Mouse (Mus musculus) G1E (cell line): ENCODE results near the gene Alx1. TPM values are rescaled to one million over a fixed set of nuclear protein-coding genes. Genes with fewer than 3 reads are reported as not detected.

Experiments
- ATAC-seq: 2 replicates; pipeline ENCODE4 v1.8.0; 2016; ENCODE audit warnings: mild to moderate bottlenecking; ENCODE audit not compliant: insufficient number of reproducible peaks, poor library complexity, low FRiP score, severe bottlenecking; ENCODE audit errors: extremely low read depth
- DNase-seq: peaks from one replicate; pipeline ENCODE4 v3.0.0; 2012; ENCODE audit warnings: low spot score
- H3K27me3 ChIP-seq: 2 replicates; pipeline ENCODE4 v1.6.1; 2012; ENCODE audit warnings: mild to moderate bottlenecking, low read length, inconsistent platforms; ENCODE audit not compliant: insufficient read depth
- H3K36me3 ChIP-seq: replicated peaks from 2 replicates; pipeline ENCODE3; 2012; ENCODE audit warnings: mild to moderate bottlenecking, inconsistent platforms
- H3K4me1 ChIP-seq: 2 replicates; pipeline ENCODE4 v1.6.1; 2012; ENCODE audit warnings: low read depth, low read length, inconsistent platforms, mixed read lengths; ENCODE audit not compliant: insufficient read depth
- H3K4me3 ChIP-seq: 2 replicates; pipeline ENCODE4 v1.5.1; 2012; ENCODE audit warnings: low read depth, mild to moderate bottlenecking, inconsistent platforms, low read length, moderate library complexity, mixed read lengths
- H3K9me3 ChIP-seq: replicated peaks from 2 replicates; pipeline ENCODE4 v1.6.1; 2012; ENCODE audit warnings: inconsistent platforms
- CTCF ChIP-seq: IDR thresholded peaks from 2 replicates; pipeline ENCODE4 v1.5.1; 2012; ENCODE audit warnings: low read depth, low read length, inconsistent platforms, mixed read lengths
- GATA1 ChIP-seq: IDR thresholded peaks from 2 replicates; pipeline ENCODE4 v1.6.1; 2012; ENCODE audit warnings: borderline replicate concordance, low read length, inconsistent platforms, mixed read lengths
- GATA2 ChIP-seq: IDR thresholded peaks from 2 replicates; pipeline ENCODE4 v1.6.1; 2012; ENCODE audit warnings: low read depth, low read length, inconsistent platforms, borderline replicate concordance
- POLR2AphosphoS5 ChIP-seq: IDR thresholded peaks from 2 replicates; pipeline ENCODE4 v1.6.1; 2012; ENCODE audit warnings: low read depth, low read length, inconsistent platforms; ENCODE audit not compliant: insufficient replicate concordance
- TAL1 ChIP-seq: conservative IDR thresholded peaks from 2 replicates; pipeline ENCODE4 v1.6.1; 2012; ENCODE audit warnings: low read depth, low read length, inconsistent platforms, mixed read lengths
- polyA plus RNA-seq: library from polyadenylated mRNA; stranded (reverse); fragments of >175 nt; gene quantifications from 2 replicates; pipeline ENCODE4 v1.2.3, GENCODE M21; 2012
- total RNA-seq, 2 experiments: library from RNA; stranded (forward) in 1 of 2; stranded (reverse) in 1 of 2; fragments of 200-1000 nt in 1 of 2; fragments of >200 nt in 1 of 2; fragmentation: Nextera tagmentation in 1 of 2; gene quantifications; 2 replicates each; pipeline ENCODE4 v1.2.3; 2014 to 2017

Gene Alx1
- total RNA-seq (2014; fragmentation: Nextera tagmentation) (not detected in 2 replicates), total RNA-seq (2017) (0.06 and 0.11 TPM in 2 replicates), polyA plus RNA-seq (not detected in 2 replicates)

DNA sequence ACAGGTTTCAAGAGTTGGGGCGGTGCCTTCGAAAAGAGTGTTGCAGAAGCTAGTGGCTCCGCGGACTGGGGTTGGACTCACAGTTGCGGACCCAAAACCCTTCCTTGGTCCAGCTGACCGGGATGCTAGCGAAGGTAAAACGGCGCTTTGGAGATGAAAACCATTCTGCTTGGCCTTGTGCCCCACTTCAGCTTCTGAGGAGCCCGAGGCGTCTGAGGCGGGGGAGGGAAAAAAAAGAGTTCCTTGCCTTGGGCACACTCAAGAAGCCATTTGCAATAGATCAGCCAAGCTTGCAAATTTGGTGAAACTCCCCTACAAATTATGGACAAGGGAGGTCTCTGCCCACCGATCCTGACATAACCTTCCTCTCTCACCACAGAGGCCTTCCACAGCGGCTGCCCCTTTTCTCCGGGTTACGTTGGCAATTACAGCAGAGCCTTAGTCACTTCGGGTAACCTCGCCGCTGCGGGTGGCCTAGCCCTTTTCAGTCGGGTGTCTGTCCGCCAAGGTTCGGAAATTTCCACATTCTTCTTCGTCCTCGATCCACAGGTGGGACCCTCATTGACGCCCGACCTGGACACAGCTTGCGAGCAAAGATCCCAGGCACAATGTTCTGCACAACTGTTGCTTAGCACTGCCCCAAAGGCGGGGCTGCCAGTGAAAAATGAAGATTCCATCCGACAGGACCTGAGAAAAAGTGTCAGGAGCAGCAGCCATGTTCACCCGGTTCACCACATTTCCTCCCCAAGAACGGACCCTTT is at the start of gene Alx1:
Gene Alx1, minus strand, starts transcription at position 486 of the 761 bp plus-strand sequence.
- no peak for TF ChIP-seq TAL1
- no peak for TF ChIP-seq POLR2AphosphoS5
- no peak for TF ChIP-seq CTCF
- TF ChIP-seq GATA1: no peak
- no peak for TF ChIP-seq GATA2
- no peaks in the 10 kb centered on the region for H3K36me3 ChIP-seq
- H3K4me3 ChIP-seq: no peak within 1 kb of the TSS
- no peaks in the 10 kb centered on the region for H3K27me3 ChIP-seq
- no peaks in the 10 kb centered on the region for H3K4me1 ChIP-seq
- peaks cover 22% of the 10 kb centered on the region for H3K9me3 ChIP-seq
- no peak for DNase-seq
- ATAC-seq: no peak

DNA sequence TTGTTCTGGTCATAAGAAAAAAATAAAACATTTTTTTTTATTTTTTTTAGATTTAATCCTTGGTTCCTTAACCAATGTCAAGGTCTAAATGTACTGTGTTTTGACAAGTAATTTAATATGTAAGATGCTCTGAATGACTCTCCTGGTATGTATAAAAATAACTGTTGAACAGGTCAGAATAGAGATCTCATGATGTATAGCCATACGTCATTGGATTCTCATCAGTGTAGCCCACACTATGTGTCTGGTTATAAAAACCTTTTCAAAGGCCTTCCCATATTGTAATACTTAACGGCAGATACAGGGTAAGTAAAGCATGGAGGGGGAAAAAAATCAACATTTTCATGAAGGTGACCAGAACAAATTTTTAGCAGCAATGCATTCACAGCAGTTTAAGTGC is 19.6 kb upstream of the Alx1 start:
- no peaks in the 10 kb centered on the region for H3K27me3 ChIP-seq
- no peak for ATAC-seq
- H3K9me3 ChIP-seq: no peaks in the 10 kb centered on the region
- DNase-seq: no peak
- TF ChIP-seq GATA1 (no peak), POLR2AphosphoS5 (no peak), GATA2 (no peak), CTCF (no peak), TAL1 (no peak)
- no peaks in the 10 kb centered on the region for H3K36me3 ChIP-seq
- no peak overlapping the region for H3K4me3 ChIP-seq
- no peaks in the 10 kb centered on the region for H3K4me1 ChIP-seq

DNA sequence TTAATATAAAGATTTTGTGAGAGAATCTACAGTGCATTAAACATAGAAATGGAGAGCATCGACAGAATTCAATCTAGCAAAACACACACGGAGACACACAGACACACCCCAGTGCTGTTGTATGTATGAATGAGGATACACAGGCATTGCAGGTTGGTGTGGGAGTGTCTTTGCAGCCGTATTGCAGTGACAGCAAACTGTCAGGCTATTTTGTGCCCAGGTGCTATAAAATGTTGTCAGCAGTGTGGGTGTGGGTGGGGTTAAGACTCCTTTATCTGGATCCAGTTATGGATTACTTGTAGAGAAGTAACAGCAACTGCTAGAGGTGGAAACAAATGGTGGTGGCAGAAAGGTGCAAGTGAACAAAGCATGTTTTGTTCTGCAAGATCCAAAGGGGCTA is 16.6 kb upstream of the Alx1 start:
- no peaks in the 10 kb centered on the region for H3K36me3 ChIP-seq
- H3K27me3 ChIP-seq: no peaks in the 10 kb centered on the region
- DNase-seq (no peak), ATAC-seq (no peak)
- no peaks in the 10 kb centered on the region for H3K9me3 ChIP-seq
- no peak for TF ChIP-seq TAL1
- no peak for TF ChIP-seq GATA2
- no peak for TF ChIP-seq POLR2AphosphoS5
- no peak for TF ChIP-seq CTCF
- no peak for TF ChIP-seq GATA1
- H3K4me1 ChIP-seq: no peaks in the 10 kb centered on the region
- H3K4me3 ChIP-seq: no peak overlapping the region

DNA sequence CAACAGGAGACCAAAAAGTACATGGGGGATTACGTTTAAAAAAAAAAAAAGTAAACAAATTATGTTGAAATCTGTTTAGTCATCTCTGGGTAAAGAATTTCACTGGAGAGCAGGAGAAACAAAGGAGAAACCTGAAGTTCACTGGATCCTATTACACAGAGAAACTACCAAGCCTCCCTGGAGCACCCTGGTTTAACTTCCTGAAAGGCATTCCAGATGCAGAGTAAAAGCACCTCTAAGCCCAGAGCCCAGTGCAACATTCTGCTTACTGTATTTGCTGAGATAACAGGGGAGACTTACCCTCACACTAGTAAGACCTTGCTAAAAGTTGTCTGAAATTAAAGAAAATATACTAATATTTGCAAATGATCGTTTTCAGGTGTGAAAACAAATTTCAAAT is 15.0 kb upstream of the Alx1 start:
- ATAC-seq: no peak
- H3K9me3 ChIP-seq: no peaks in the 10 kb centered on the region

DNA sequence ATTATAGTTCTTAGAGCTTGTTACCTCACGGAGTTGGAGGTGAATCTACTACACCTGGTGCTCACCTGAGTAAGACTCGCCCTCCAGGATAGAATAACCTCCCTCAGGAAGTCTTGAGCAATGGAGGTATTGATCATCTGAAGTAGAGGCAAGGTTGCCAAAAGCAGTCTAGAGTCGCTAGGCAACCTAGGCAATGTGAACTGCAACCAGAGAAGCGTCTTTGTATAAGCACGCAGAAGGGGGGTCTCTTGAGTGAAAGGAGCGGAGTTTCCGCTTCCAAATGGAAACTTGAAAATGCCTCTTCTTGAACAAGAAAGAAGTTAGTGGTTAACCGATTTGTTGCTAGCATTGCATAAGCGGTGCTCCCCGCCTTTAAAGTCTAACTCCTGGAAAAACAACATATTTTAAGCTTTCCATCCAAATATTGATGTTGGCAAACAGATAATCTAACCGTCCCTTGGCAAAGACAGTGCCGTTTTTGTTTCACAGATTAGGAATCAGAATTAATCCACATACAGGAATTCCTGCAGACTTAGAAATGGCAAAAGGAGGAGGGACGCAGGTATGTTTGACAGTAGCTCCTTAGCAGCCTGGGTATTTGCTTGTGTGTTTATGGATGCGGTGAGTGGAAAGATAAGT is 5.1 kb upstream of the Alx1 start:
- H3K27me3 ChIP-seq: no peaks in the 10 kb centered on the region
- no peak for ATAC-seq
- H3K4me3 ChIP-seq: no peak overlapping the region

More for the DNA sequence above, 15.0 kb upstream of the Alx1 start:
- TF ChIP-seq GATA1: no peak
- TF ChIP-seq TAL1: no peak
- TF ChIP-seq CTCF: no peak
- no peak for TF ChIP-seq GATA2
- TF ChIP-seq POLR2AphosphoS5: no peak
- H3K36me3 ChIP-seq: no peaks in the 10 kb centered on the region
- no peak overlapping the region for H3K4me3 ChIP-seq
- no peaks in the 10 kb centered on the region for H3K4me1 ChIP-seq
- no peaks in the 10 kb centered on the region for H3K27me3 ChIP-seq
- no peak for DNase-seq

DNA sequence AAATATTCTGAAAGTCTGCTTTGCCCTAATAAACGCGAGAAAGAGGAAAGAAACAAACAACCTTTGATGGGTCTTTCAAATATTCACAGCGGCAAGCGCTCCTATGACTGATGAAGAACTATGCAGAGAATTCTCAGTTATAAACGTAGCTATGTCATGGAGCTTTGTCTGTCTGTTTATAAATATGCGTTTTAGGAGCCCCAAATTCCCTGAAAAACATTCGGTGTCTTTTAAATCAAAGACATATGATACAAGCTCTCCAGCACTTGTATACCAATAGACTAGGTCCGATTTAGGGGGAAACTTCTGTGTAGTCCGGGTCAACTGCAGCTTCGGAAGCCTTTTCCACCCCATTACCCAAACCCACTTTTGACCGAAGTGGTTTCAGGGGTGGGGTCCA is 916 bp upstream of the Alx1 start:
- Histone ChIP-seq H3K9me3 (peaks cover 25% of the 10 kb centered on the region), H3K4me3 (no peak overlapping the region), H3K4me1 (no peaks in the 10 kb centered on the region), H3K36me3 (no peaks in the 10 kb centered on the region), H3K27me3 (no peaks in the 10 kb centered on the region)
- no peak for TF ChIP-seq GATA2
- TF ChIP-seq GATA1: no peak
- no peak for TF ChIP-seq CTCF
- no peak for TF ChIP-seq TAL1
- TF ChIP-seq POLR2AphosphoS5: no peak
- ATAC-seq: no peak
- no peak for DNase-seq

More for the DNA sequence above, 5.1 kb upstream of the Alx1 start:
- TF ChIP-seq GATA1 (no peak), CTCF (no peak), TAL1 (no peak), GATA2 (no peak), POLR2AphosphoS5 (no peak)
- H3K36me3 ChIP-seq: no peaks in the 10 kb centered on the region
- H3K4me1 ChIP-seq: no peaks in the 10 kb centered on the region
- DNase-seq: no peak
- peaks cover 7% of the 10 kb centered on the region for H3K9me3 ChIP-seq
